Mouse (Mus musculus) urinary bladder, postnatal 10 days (tissue): Measurements from ENCODE around the gene Aldh1a2.

Source experiments
- DNase-seq: peaks from one replicate; pipeline ENCODE4 v3.0.0; 2022; ENCODE audit warnings: low spot score

Gene Aldh1a2

DNA sequence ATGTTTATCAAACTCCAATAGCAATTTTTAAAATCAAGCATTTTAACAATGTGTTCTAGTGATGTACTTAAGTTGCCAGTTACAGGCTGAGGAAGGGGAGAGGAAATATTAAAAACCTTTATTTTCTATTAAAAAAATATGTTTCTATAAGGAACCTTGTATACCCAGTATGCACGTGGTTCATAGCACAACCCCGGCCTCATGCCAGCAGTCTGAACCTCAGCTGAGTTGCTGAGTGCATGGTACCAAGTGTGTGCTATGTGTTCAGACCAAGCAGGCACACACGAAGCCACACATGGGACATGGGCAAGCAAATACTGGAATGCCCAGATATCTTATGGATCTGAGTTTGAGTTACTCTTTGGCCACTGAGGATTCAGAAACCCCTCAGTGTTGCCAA lies 74.2 kb downstream of the Aldh1a2 start:
- DNase-seq, result no peak

- no peak for DNase-seq
Measured at GRCm38 (mm10) chr9:71290730-71291129, 75.1 kb downstream of the Aldh1a2 start.

GRCm38 (mm10) chr9:71295501-71295900 lies 79.9 kb downstream of the Aldh1a2 start:
- no peak for DNase-seq

- no peak for DNase-seq
Measured at GRCm38 (mm10) chr9:71303594-71303993, 88.0 kb downstream of the Aldh1a2 start.

- DNase-seq, result no peak
Measured at GRCm38 (mm10) chr9:71307106-71307789, 91.7 kb downstream of the Aldh1a2 start.

- no peak for DNase-seq
Measured at GRCm38 (mm10) chr9:71315960-71316359, 100.4 kb downstream of the Aldh1a2 start.

GRCm38 (mm10) chr9:71317096-71317920 lies 101.7 kb downstream of the Aldh1a2 start:
- DNase-seq, result no peak

DNA sequence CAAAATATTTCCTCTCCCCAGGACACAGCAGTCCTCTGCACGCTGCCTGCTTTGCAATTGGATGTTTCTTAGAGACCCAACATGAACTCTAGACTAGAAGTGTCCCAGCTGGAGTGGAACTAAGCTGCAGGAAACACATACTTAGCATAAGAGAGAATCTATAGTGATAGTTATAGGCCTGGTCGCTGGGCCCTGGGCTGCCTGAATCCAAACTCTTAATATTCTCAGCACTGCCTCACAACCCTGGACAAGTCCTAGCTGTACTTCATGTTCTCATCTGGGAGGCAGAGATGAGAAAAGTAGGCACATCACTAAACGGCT lies 102.3 kb downstream of the Aldh1a2 start:
- no peak for DNase-seq

GRCm38 (mm10) chr9:71319776-71320175 lies 104.2 kb downstream of the Aldh1a2 start:
- no peak for DNase-seq

DNA sequence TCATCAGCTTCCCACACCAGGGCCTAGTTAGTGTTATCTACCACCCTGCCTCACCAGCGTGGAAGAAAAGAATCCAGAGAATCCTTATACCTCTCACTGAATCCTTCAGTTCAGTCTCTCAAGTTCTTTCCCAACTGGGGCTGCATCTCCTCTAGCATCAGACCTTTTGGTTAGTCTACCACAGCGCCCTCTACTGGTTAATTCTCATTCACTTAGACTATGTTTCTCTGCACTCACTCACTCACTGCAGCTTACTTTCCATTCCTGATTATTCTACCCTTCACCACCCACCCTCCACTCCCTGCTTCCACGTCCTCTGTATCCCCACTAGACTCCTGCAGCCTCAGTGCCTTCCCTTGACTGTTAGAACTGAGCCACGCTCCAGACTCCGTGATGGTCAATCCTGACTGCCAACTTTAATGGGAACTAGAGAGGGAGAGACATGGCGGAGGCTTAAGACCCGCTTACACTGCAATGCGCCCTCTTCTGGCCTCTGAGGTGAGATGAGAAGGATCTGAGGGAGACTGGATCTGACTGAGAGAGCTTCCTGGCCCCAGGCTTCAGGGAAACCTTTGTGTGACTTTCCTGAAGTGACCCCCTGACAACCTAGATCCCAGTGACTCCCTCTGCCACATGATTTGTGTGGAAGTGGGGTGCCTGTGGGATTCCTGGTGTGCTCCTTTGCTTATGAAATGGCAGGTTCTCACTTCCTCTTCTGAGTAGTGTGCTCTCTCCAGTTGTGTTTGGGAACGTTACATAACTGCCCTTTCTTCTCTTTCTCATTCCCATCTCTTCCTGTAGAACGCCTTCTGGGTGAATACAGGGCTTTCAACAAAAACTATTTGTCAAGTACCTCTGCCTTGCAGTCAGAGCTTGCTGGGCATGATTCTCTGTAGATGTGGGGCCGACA lies 104.9 kb downstream of the Aldh1a2 start:
- no peak for DNase-seq

GRCm38 (mm10) chr9:71321436-71321835 lies 105.8 kb downstream of the Aldh1a2 start:
- no peak for DNase-seq

DNA sequence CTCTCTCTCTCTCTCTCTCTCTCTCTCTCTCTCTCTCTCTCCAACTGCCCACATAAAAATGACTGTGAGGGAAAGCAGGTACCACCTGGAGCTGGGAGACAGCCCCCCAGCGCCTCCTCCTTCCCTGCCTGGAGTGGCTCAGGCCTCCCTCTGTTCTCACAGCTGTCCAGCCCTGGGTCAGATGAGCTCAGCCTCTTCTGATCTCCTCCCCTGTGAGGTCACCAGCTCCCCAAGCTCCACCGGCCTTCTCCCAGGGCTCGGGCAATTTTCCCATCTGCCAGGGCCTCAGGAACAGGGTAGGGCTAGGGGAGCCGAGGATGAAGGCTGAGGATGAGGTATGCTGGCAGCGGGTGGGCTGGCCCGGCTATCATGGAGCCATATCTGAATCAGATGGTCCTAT lies 106.3 kb downstream of the Aldh1a2 start:
- no peak for DNase-seq

DNA sequence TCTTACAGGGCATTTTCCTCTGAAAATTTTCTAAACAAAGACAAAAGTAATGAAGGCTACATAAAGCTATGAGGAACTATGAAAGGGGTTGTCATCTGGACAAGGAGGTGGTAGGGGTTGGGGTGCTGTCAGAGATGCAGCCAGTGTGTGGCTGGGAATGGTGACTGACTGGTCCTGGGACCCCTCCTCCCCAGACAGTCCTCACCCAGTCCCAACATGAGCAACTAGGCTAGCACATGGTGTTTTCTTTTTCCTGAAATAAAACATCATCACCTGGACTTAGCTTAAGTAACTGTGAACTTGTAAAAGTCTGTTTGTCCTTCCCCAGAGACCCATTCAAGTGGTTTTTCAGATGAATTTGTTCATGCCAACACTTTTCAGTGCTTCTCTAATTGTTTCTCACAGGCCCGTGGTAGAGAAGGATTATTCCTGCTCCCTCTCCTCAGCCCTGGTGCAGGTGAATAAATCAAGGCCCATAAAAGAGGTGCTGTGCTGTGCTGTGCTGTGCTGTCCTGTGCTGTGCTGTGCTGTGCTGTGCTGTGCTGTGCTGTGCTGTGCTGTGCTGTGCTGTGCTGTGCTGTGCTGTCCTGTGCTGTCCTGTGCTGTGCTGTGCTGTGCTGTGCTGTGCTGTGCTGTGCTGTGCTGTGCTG lies 107.8 kb downstream of the Aldh1a2 start:
- no peak for DNase-seq

DNA sequence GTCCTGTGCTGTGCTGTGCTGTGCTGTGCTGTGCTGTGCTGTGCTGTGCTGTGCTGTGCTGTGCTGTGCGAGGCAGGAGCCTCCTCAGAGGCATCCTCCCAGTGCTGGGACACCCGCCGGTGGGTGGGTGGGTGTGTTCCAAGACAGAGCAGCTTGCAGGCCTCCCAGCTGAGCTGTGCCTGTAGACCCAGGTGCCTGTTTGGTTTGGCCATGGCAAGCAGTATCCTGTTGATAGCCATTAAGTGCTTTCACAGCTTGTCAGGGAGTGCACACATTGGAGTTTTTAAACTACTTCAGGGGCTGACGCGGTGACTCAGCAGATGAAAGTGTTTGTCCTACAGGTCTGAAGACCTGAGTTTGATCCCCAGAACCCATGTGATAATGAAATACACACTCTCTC lies 108.5 kb downstream of the Aldh1a2 start:
- no peak for DNase-seq

DNA sequence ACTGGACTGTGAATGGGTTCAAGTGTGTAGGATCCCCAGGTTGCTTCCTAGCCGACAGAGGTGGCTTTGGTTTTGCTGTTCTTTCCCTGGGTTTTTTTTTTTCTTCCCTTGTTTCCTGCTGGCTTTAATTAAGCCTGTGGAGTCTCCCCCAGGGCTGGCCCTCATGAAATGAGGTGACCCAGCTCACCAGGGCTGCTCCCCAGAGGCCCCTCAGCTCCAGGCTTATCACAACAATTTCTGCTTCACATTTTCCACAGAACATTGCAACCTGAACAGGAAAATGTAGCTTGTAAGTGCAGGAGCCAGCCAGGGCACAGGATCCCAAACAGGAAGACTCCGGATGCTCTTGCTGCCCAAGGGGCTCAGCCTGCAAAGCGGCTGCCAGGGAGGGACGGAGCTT lies 110.7 kb downstream of the Aldh1a2 start:
- DNase-seq, result no peak

GRCm38 (mm10) chr9:71331661-71332060 lies 116.1 kb downstream of the Aldh1a2 start:
- no peak for DNase-seq

DNA sequence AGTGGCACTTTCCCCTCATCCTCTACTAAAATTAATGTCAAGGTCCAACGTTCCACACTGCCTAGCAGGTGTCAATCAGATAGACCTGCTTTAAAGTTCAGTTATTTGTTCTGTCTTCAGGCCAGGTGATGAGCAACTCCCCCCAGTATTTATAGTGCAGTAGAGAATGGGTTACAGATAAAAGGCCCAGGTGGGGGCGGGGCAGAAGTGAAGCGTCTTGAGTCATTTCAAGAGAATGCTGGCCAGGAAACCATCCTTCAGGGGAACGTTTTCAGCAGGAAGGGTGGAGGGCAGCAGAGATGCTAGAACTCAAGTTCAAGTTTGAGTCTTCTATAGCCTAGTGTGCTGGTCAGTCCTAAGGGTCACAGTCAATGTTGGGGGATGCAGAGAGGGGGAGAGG lies 121.1 kb downstream of the Aldh1a2 start:
- no peak for DNase-seq

DNA sequence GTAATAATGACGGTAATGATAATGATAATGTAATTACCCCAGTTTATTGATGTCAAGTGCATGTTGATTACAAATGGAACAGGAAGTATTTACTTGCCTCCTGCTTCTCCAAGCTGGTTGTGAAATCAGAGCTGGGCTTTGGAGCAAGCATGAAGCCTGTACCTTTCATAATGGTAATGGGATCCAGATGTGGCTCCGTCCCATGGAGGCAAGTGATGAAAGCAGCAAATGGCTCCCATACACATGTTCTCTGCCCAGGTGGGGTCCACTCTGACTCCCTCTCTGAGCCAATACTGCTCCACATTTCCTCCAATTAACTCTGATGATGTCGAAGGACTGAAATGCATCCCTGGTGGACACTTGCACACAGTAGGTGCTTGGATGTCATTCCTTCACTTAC lies 121.8 kb downstream of the Aldh1a2 start:
- DNase-seq, result no peak

- no peak for DNase-seq
Measured at GRCm38 (mm10) chr9:71340116-71340515, 124.5 kb downstream of the Aldh1a2 start.
